Mouse (Mus musculus) liver, embryonic 14.5 days (tissue): ENCODE measurements at regions not wholly inside any gene's neighbourhood (a gene's known extent, or its start where the extent isn't known, plus 50 kb on each side); places are given as distances from the start of the nearest gene placed in this dataset.

Experiments
- CTCF ChIP-seq: IDR thresholded peaks from 2 replicates; pipeline ENCODE4 v1.5.1; 2016; ENCODE audit warnings: antibody characterized with exemption, low read depth, control low read depth
- EP300 ChIP-seq: IDR thresholded peaks from 2 replicates; pipeline ENCODE4 v1.6.1; 2016; ENCODE audit warnings: antibody characterized with exemption, low read depth

DNA sequence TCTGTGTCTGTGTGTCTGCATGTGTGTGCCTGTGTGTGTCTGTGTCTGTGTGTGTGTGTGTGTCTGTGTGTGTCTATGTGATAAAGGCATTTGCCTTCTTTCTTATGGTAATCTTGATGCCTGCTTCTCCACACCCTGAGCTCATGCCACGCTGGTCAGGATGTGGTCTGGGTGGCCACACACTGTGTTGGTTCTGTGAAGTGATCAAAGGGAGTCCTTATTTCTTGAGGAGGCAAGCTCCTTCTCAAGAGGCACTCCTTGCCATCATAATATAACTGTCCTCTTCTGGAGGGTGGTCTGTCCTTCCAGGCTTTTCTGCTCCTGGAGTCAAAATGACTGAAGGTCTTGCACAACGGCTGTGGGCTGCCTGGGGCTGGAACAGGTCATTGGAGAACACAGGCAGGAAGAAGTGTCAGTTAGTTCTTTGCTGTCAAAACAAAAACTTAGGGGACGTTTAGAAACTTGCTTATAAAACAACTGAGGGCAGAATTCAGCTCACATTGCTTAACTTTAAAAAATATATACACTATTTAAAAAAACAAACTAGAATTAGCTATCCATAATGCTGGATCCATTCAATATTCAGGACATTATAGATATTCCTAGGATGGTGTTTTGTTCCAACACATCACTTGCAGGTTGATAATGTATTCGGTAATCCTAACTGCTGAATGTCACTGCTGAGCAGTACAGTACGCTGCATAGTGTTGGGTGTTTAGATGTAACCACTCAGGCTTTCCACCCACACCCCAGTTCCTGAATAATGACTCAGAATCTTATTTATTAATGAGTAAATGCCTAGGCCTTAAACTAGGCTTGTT lies 50.3 kb upstream of the Lta4h start:
- no peak for TF ChIP-seq CTCF
- no peak for TF ChIP-seq EP300
